ENCODE assay signal across 8 mouse cellular contexts in genomic region chrX:163879461-163879860, GRCm38 (mm10). TPM values are rescaled to one million over a fixed set of nuclear protein-coding genes. Genes with fewer than 3 reads are reported as not detected.
DNase-seq lines count a peak whose midpoint lies in the region; ATAC-seq and TF ChIP-seq lines count a peak whose summit lies in the region.

No protein-coding gene starts in this region.

- no peak for TF ChIP-seq POLR2A in embryonic fibroblast, embryonic 13.5 days (IDR thresholded peaks at IDR 0.05; ENCODE audit: low read depth, low read length)

- H3K27ac ChIP-seq in kidney, embryonic 14.5 days (ENCODE audit: low read depth, low read length), result no peak overlapping the region
- peak overlapping the region; percentile 58 for H3K27ac ChIP-seq in embryonic fibroblast, embryonic 13.5 days (ENCODE audit: insufficient read depth, low read length)
- no peak overlapping the region for H3K27ac ChIP-seq in hindbrain, embryonic 11.5 days (ENCODE audit: low read depth, low read length)
- no peak overlapping the region for H3K27ac ChIP-seq in layer of hippocampus, adult 2 months

- no peaks in the 10 kb centered on the region for H3K36me3 ChIP-seq in kidney, embryonic 14.5 days (ENCODE audit: control insufficient read depth, insufficient read depth, low read length)
- H3K36me3 ChIP-seq in hindbrain, embryonic 11.5 days (ENCODE audit: control insufficient read depth, insufficient read depth, low read length), result no peaks in the 10 kb centered on the region

- 55% methylated on average over 5 of the region's 5 CpGs for WGBS in kidney, embryonic 14.5 days
- WGBS in hindbrain, embryonic 11.5 days, result 72% methylated on average over 5 of the region's 5 CpGs

- no peak for ATAC-seq in kidney, embryonic 14.5 days (ENCODE audit: low FRiP score, low TSS enrichment)
- no peak for ATAC-seq in hindbrain, embryonic 11.5 days (ENCODE audit: low FRiP score)

- no peak overlapping the region for H3K4me2 ChIP-seq in kidney, embryonic 14.5 days (replicated peaks; ENCODE audit: low read depth, low read length)
- no peak overlapping the region for H3K4me2 ChIP-seq in hindbrain, embryonic 11.5 days (replicated peaks; ENCODE audit: low read depth, low read length)

- peak; percentile 1 for DNase-seq in kidney, postnatal 14 days
- DNase-seq in adrenal gland, postnatal 10 days, result peak; percentile 5
- DNase-seq in lung, postnatal 36 days, result peak; percentile 8
- no peak for DNase-seq in hindbrain, embryonic 11.5 days (ENCODE audit: low spot score)
- DNase-seq in spleen, postnatal 4 days (ENCODE audit: low spot score in 2 of 2), result no peak
- DNase-seq in layer of hippocampus, adult 2 months (ENCODE audit: low spot score in 2 of 2), result no peak

- no peaks in the 10 kb centered on the region for H3K9me3 ChIP-seq in kidney, embryonic 14.5 days (ENCODE audit: control insufficient read depth, low read length)
- no peaks in the 10 kb centered on the region for H3K9me3 ChIP-seq in hindbrain, embryonic 11.5 days (ENCODE audit: control insufficient read depth, low read length)

- no peak for TF ChIP-seq CTCF in embryonic fibroblast, embryonic 13.5 days (IDR thresholded peaks at IDR 0.05; ENCODE audit: borderline replicate concordance, insufficient read depth, low read length)
- TF ChIP-seq CTCF in layer of hippocampus, adult 2 months (conservative IDR thresholded peaks at IDR 0.05), result no peak

- H3K4me1 ChIP-seq in kidney, embryonic 14.5 days (ENCODE audit: control insufficient read depth, insufficient read depth, low read length), result no peaks in the 10 kb centered on the region
- H3K4me1 ChIP-seq in embryonic fibroblast, embryonic 13.5 days (ENCODE audit: control insufficient read depth, insufficient read depth, low read length), result peaks cover 4% of the 10 kb centered on the region; the same call in 1 of the 2 replicates
- H3K4me1 ChIP-seq in hindbrain, embryonic 11.5 days (replicated peaks; ENCODE audit: control insufficient read depth, insufficient read depth, low read length), result no peaks in the 10 kb centered on the region

- H3K4me3 ChIP-seq in kidney, embryonic 14.5 days (ENCODE audit: low read length), result no peak overlapping the region
- H3K4me3 ChIP-seq in embryonic fibroblast, embryonic 13.5 days (ENCODE audit: insufficient read depth, low read length), result no peak overlapping the region
- no peak overlapping the region for H3K4me3 ChIP-seq in hindbrain, embryonic 11.5 days (ENCODE audit: low read depth, low read length)
- no peak overlapping the region for H3K4me3 ChIP-seq in layer of hippocampus, adult 2 months

- H3K9ac ChIP-seq in kidney, embryonic 14.5 days (ENCODE audit: low read depth, low read length), result no peak overlapping the region
- H3K9ac ChIP-seq in hindbrain, embryonic 11.5 days (ENCODE audit: low read depth, low read length), result no peak overlapping the region

- no peaks in the 10 kb centered on the region for H3K27me3 ChIP-seq in kidney, embryonic 14.5 days (ENCODE audit: control insufficient read depth, insufficient read depth, low read length)
- H3K27me3 ChIP-seq in hindbrain, embryonic 11.5 days (ENCODE audit: control insufficient read depth, insufficient read depth, low read length), result no peaks in the 10 kb centered on the region; the same call in 1 of the 2 replicates

RNA-seq across cellular contexts. Expression of gene Ap1s2, which starts 29.4 kb away (rescaled TPM):
- polyA plus RNA-seq in kidney, embryonic 14.5 days (2014; fragmentation: Nextera tagmentation; extraction: Ambion mirVana), result 20.4 and 26.8 TPM in 2 replicates
- 10 to 100 TPM; 18.6 to 21.7 TPM for total RNA-seq in adrenal gland, postnatal 10 days (2021)
- polyA plus RNA-seq in embryonic fibroblast, embryonic 13.5 days (2011; ENCODE audit: insufficient read length, low read depth, missing spikeins), result 39.7 and 44.2 TPM in 2 replicates
- 52.4 and 56.3 TPM in 2 replicates for polyA plus RNA-seq in hindbrain, embryonic 11.5 days (2014; fragmentation: Nextera tagmentation; extraction: Ambion mirVana)
- total RNA-seq in layer of hippocampus, adult 2 months (2021), result 10 to 100 TPM; 37.8 to 41.7 TPM

Comparison
In these comparisons a context has a peak if more than half of its experiments do, and no peak if none do; other contexts are left out.
1. DNase-seq: peak in kidney, postnatal 14 days (single experiment), adrenal gland, postnatal 10 days (single experiment) and lung, postnatal 36 days (single experiment); none in hindbrain, embryonic 11.5 days (single experiment), spleen, postnatal 4 days (0 of 2) and layer of hippocampus, adult 2 months (0 of 2).